Mouse (Mus musculus) neutrophil, adult 65 days (primary cell): ENCODE measurements around the gene Cfap52. TPM values are rescaled to one million over a fixed set of nuclear protein-coding genes. Genes with fewer than 3 reads are reported as not detected.

Experiments used
- total RNA-seq: library from RNA; stranded (reverse); gene quantifications from 2 replicates; pipeline ENCODE4 v1.2.4, GENCODE M21; 2023

The Cfap52 gene
- total RNA-seq, result not detected in 2 replicates

GRCm38 (mm10) chr11:67965242-67965883 lies at the start of gene Cfap52:
Gene Cfap52 (minus strand): TSS chr11:67965651.

GRCm38 (mm10) chr11:67965905-67966878 lies 741 bp upstream of the Cfap52 start, which contains the start of gene Stx8:
Gene Stx8 (plus strand): TSS chr11:67966193.

GRCm38 (mm10) chr11:67921827-67922754 lies 43.4 kb downstream of the Cfap52 start, which contains the start of gene Usp43:
Gene Usp43 (minus strand): TSS chr11:67922153.

Other genes with a start within 250 kb of the Cfap52 start
- not detected in 2 replicates for gene Glp2r, start 194.5 kb downstream of the Cfap52 start, total RNA-seq
- not detected in 2 replicates for gene Gsg1l2, start 191.0 kb downstream of the Cfap52 start, total RNA-seq
- not detected in 2 replicates for gene Dhrs7c, start 167.5 kb downstream of the Cfap52 start, total RNA-seq
- gene Usp43, start 43.5 kb downstream of the Cfap52 start, total RNA-seq, result not detected in 2 replicates
- gene Stx8, start 542 bp upstream of the Cfap52 start, total RNA-seq, result 22.8 and 31.2 TPM in 2 replicates